22 mouse cellular contexts compared by ENCODE assay signal in genomic region chr1:58936746-58937605, GRCm38 (mm10). TPM values are rescaled to one million over a fixed set of nuclear protein-coding genes. Genes with fewer than 3 reads are reported as not detected.
DNase-seq lines count a peak whose midpoint lies in the region; ATAC-seq and TF ChIP-seq lines count a peak whose summit lies in the region.
"Had no signal": no experiment of that assay in that cellular context is flagged by ENCODE, and none has a peak within 500 bp of the region (broad histone marks: within the 10 kb centered on the region; RNA-seq: fewer than 3 reads in every experiment).

No protein-coding gene starts in this region.

- peaks cover 7% of the 10 kb centered on the region; the same call in 1 of the 2 replicates for H3K4me1 ChIP-seq in heart, embryonic 12.5 days (replicated peaks)
- H3K4me1 ChIP-seq: forebrain, embryonic 12.5 days; hindbrain, embryonic 13.5 days; limb, embryonic 13.5 days; liver, embryonic 13.5 days; neural tube, embryonic 15.5 days had no signal

- no peak overlapping the region for H3K9ac ChIP-seq in heart, embryonic 12.5 days
- H3K9ac ChIP-seq: forebrain, embryonic 12.5 days; heart, embryonic 13.5 days; hindbrain, embryonic 13.5 days; limb, embryonic 13.5 days; liver, embryonic 13.5 days; lung, embryonic 14.5 days; neural tube, embryonic 15.5 days had no signal

- H3K36me3 ChIP-seq in heart, embryonic 12.5 days: peaks cover 25% of the 10 kb centered on the region

- H3K4me2 ChIP-seq in heart, embryonic 12.5 days: no peak overlapping the region
- H3K4me2 ChIP-seq: forebrain, embryonic 12.5 days; heart, embryonic 13.5 days; hindbrain, embryonic 13.5 days; limb, embryonic 13.5 days; liver, embryonic 13.5 days; lung, embryonic 14.5 days; neural tube, embryonic 15.5 days had no signal

- H3K4me3 ChIP-seq in heart, embryonic 12.5 days: no peak overlapping the region
- H3K4me3 ChIP-seq: forebrain, embryonic 12.5 days; heart, embryonic 13.5 days; hindbrain, embryonic 13.5 days; limb, embryonic 13.5 days; liver, embryonic 13.5 days; neural tube, embryonic 15.5 days had no signal

- no peak for ATAC-seq in heart, embryonic 12.5 days (ENCODE audit: insufficient number of reproducible peaks, low FRiP score)
- peak; percentile 71 for ATAC-seq in Patski
- no peak for ATAC-seq in activated CD4-positive, CD25-positive, alpha-beta regulatory T cell, adult 4 months
- ATAC-seq: midbrain, embryonic 16.5 days had no signal

- no peaks in the 10 kb centered on the region for H3K9me3 ChIP-seq in heart, embryonic 12.5 days (replicated peaks)
- H3K9me3 ChIP-seq: forebrain, embryonic 12.5 days; G1E; heart, embryonic 13.5 days; limb, embryonic 13.5 days; liver, embryonic 13.5 days; neural tube, embryonic 15.5 days had no signal

- H3K27me3 ChIP-seq in heart, embryonic 12.5 days (replicated peaks): no peaks in the 10 kb centered on the region
- no peaks in the 10 kb centered on the region for H3K27me3 ChIP-seq in Patski
- H3K27me3 ChIP-seq: forebrain, embryonic 12.5 days; heart, embryonic 13.5 days; hindbrain, embryonic 13.5 days; limb, embryonic 13.5 days; liver, embryonic 13.5 days; neural tube, embryonic 15.5 days had no signal

- TF ChIP-seq CTCF in Patski (IDR thresholded peaks at IDR 0.05): no peak

- in situ Hi-C loops in Patski (cut with MboI; ENCODE audit: low pct_unique_long_range_greater_than_20kb): no loop called here

- POLR2A ChIA-PET in Patski (lab: Charles Lee): no interaction called here

- WGBS in heart, embryonic 12.5 days: 86% methylated on average over 10 of the region's 10 CpGs

- CTCF ChIA-PET in Patski (lab: Charles Lee): interaction anchor here (1.3 to 1.4 kb wide), 3 partner anchors 9 to 56 kb away, joined by 3 to 5 read pairs (median 4); no protein-coding TSS in a partner anchor

- H3K27ac ChIP-seq in heart, embryonic 12.5 days (ENCODE audit: poor library complexity, severe bottlenecking): no peak overlapping the region
- H3K27ac ChIP-seq: forebrain, embryonic 12.5 days; heart, embryonic 13.5 days; hindbrain, embryonic 13.5 days; limb, embryonic 13.5 days; liver, embryonic 13.5 days; neural tube, embryonic 15.5 days had no signal

- peak; percentile 61 for DNase-seq in heart, adult 11 months
- DNase-seq in Patski (ENCODE audit: low read depth, low spot score) (no peak), MN1 (ENCODE audit: low spot score) (no peak)
- DNase-seq in kidney, adult 8-10 months: peak; percentile 70 to 77
- DNase-seq in kidney, postnatal 25 days: peak; percentile 58 to 71
- no peak for DNase-seq in gastrocnemius, postnatal 4 days (ENCODE audit: low spot score in 2 of 2)
- DNase-seq: adrenal gland, postnatal 36 days; cerebellum, adult 8-10 months; liver, embryonic 13.5 days; lung, embryonic 14.5 days; lung, postnatal 4 days; thymus, adult 18-20 months; thymus, postnatal 4 days had no signal

RNA-seq across cellular contexts. Expression of gene Trak2, which starts 36.3 kb away (rescaled TPM):
- polyA plus RNA-seq in heart, embryonic 12.5 days (2016; fragmentation: Nextera tagmentation; extraction: Ambion mirVana): 44.7 and 47.8 TPM in 2 replicates
- 77.4 TPM for polyA plus RNA-seq in Patski (2021)
- 10 to 100 TPM; 52.4 to 56.7 TPM for total RNA-seq in gastrocnemius, postnatal 4 days (2021)
- polyA plus RNA-seq in activated CD4-positive, CD25-positive, alpha-beta regulatory T cell, adult 4 months (2017; shearing (Covaris generic)): 10 to 100 TPM; 18.4 to 21.0 TPM

RNA-seq across cellular contexts. Expression of gene Stradb, which starts 36.3 kb away (rescaled TPM):
- polyA plus RNA-seq in heart, embryonic 12.5 days (2016; fragmentation: Nextera tagmentation; extraction: Ambion mirVana): 23.1 and 25.5 TPM in 2 replicates
- 63.9 TPM for polyA plus RNA-seq in Patski (2021)
- total RNA-seq in gastrocnemius, postnatal 4 days (2021): 10 to 100 TPM; 69.6 to 81.9 TPM
- 10 to 100 TPM in 1 of 2 experiments, 1 to 10 TPM in 1; 8.3 to 11.7 TPM for polyA plus RNA-seq in activated CD4-positive, CD25-positive, alpha-beta regulatory T cell, adult 4 months (2017; shearing (Covaris generic))

Comparison
In these comparisons a context has a peak if more than half of its experiments do, and no peak if none do; other contexts are left out.
1. DNase-seq: peak in heart, adult 11 months (single experiment), kidney, adult 8-10 months (2 of 2) and kidney, postnatal 25 days (2 of 2); none in Patski (single experiment), MN1 (single experiment) and gastrocnemius, postnatal 4 days (0 of 2).